Mouse (Mus musculus): ENCODE data around the gene Ablim1.

Gene Ablim1

DNA sequence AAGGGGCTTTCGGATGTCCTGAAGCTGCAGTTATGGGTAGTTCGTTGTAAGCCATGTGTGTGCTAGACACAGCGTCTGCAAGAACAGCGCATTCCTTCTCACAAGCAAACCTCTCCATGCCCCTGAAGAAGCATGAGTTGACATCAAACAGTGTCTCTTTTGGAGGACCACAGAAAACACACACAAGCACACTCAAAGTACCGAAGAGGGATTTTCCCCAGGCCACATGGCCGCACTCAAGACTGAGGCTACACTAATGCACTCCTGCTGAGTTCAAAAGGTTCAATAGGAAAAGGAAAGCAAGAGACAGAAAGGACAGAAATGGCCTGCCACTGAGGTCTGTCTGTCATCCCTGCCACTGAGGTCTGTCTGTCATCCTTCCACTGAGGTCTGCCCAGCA, 209.6 kb downstream of the Ablim1 start:
- no peak for DNase-seq (ENCODE audit: extremely low read depth, low read depth)

DNA sequence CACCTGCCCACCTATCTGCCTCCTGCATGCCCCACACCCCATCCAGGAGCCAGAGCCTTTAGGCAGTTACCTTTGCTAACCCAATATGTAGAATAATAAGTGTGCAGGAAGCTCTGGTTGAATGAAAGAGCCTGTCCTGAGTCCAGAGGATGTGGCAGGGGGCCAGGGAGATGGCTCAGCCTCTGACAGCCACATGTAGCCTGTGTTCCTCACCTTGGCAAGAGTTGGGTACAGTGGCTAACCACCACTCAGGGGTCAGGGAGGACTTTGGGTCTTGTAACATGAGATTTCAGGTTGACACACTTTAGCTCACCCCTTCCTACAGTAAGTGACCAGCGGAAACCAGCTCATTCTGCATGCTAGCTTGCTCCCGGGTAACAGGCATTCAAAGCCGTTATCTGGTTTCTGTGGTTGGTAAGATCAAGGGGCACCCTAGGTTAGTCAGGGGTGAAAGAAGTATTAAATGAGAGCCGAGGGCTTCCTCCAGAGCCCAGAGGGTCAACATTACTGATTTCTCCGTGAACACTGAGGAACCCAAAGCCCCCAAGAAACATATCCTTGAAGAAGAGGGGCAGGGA, 210.5 kb downstream of the Ablim1 start:
- no peak for DNase-seq (ENCODE audit: extremely low read depth, low read depth)

DNA sequence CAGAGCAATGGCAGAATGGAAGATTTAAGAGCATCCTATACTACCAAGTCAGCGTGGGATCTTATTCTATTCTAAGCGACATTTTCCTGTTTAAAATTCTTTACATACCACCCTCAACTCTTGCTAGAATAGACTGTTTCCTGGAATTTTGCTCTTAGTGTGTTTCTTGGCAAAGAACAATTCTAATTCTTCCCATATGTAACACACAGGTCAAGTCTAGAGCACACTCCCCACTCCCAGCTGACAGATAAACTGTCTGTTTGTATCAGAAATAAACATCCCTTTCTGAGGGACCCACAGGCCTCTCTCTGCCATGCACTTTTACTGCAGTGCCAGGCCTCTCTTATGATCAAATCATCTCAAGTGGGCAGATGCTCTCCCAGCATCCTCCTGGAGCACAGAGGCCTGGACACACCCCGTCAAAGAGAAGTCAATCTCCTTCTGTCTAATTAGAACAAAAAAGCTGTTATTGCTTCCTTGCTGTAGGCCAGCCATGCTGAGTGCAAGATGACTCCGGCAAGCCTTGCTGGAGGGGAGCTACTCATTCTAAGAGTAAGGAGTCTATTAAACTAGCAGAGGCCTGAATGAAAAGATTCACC, 211.3 kb downstream of the Ablim1 start:
- DNase-seq (ENCODE audit: extremely low read depth, low read depth), result no peak

DNA sequence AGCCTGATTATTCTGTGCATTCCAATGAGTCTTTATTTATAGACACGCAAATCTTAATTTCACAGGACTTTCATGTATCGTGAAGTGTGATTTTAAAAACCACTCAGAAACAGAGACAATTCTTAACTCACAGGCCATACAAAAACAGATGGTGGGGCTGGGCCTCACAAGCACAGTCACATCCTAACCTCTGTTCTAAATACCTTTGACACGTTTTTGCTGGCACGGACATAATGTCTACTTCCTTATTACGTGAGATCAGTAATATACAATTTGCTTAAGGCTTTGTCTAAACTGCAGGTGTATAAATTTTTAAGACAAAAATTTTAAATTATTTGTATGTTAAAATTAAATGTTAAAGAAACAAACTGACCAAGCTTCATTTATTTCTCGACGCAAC, 212.7 kb downstream of the Ablim1 start:
- DNase-seq (ENCODE audit: extremely low read depth, low read depth), result no peak

DNA sequence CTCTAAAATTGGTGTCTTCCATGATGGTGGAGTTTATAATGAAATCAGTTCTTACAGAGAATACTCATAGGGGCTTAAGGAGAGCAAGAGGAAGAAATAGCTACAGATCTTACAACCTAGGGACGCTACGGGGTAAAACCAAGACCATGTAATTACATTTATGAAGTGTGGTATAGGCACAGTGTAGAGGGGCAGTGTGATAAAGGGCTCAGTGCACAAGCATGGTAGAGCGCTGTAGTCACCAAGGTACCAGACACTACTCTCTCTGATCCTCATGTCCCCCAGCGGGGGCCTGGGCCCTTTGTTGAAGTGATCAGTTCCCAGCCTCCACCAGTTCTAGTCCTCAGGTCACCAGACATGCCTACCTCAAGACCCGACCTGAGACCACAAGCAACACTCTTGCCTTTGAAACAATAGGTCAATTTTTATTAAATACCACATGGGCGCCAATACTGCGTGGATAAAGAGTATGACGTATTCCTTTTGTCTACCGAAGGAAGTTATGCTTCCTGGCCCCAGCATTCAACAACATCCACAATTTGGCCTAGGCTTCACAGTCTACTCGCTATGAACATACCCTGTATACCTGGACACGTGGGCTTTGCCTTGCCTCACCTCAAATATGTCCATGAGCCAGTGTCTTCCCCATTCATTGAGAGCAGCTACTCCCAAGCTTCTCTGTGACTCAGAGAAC, 213.8 kb downstream of the Ablim1 start:
- no peak for DNase-seq (ENCODE audit: extremely low read depth, low read depth)

DNA sequence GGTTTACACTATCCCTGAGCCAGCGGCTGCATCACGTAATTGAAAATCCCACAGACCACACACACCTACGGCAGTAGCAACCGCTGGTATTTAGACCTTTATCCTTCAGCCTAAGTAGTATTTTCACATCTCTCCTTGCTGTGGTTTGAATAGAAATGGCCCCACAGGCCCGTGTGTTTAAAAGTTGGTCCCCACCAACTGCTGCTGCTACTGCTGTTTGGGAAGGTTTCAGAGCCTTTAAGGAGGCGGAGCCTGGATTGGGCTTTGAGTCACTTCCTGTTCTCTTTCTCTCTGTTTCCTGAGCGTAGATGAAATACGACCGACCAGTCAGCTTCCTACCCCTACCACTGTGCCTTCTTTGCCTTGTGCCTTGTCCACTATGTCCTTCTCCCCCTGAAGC, 214.7 kb downstream of the Ablim1 start:
- DNase-seq (ENCODE audit: extremely low read depth, low read depth), result no peak

DNA sequence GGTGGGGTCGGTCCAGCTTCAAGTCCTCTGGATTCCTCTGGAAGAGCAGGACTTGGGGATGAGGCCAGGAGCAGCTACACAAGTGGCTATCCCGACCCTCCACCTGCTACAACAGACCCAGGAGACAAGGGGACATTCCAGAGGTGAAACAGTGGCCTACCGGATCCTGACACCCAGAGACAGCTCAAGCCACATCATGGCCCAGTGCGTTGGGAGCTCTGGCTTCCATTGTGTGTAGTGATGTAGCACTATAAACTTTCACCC, 215.7 kb downstream of the Ablim1 start:
- no peak for DNase-seq (ENCODE audit: extremely low read depth, low read depth)

DNA sequence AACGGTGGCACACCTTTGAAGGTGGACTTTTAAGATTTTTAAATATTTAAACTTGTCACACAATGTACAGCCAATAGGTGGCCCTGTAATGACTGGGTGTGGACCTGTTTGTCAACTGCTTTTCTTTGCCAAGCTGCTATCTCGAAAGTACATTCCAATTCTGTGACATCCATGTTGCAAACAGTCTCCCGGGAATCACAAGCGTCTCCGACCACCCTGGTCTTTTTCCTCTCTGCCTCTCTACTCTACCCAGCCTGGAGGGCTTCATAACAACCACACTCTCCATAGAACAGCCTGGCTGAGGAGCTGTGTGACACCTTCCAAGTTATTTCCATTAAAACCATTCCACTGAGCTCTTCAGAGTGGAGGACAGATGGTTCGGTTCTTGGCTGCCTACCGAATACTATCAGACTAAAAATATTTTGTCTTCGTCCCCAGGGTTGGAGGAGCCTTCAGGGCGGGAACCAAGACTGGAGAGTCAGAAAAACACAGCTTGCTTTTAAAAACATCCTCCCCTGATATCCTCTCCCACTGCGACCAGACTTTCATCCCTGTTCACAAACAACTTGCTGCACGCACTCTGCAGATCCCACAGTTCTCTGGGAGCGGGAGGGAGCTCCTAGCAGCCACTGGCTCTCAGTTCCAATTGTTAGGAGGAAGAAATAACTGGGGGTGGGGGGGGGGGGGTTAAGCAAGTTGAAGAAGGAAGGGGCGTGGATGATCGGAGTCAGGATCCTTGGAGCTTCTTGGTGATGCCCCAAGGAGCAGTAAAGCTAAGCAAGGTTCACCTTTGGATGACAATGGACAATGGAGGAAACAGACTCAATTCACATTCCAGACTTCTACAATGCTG, 216.3 kb downstream of the Ablim1 start:
- no peak for DNase-seq (ENCODE audit: extremely low read depth, low read depth)

DNA sequence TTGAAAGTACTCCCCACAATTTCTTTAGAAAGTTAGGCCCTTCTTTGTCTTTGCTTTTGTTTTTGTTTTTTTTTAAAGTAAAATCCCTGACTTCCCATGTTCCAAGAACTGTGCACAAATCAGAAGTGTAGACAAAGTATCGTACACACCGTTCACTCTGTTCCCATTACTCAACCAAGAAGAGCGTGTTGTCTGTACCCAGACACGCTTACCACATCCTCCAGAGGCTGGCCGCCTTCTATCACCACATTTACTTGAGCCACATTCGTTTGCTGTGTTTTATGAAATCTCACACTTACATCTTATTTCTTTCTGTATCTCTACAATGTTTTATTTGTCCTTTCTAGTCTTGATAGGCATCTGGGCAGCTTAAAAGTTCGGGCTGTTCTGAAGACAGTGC, 219.4 kb downstream of the Ablim1 start:
- no peak for DNase-seq (ENCODE audit: extremely low read depth, low read depth)

DNA sequence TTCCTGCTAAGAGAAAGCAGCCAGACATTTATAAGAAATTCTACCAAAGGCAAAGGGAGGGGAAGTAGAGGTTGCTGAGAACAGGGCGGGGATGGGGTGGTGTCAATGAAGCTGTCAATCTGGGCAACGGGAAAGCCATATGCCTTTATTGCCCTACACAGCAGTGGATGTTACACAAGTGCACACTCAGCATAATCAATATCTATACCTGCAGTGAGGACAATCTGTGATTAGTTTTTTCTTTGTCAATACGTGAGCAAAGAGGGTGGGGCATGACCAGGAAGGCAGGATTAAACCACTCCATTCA, 221.1 kb downstream of the Ablim1 start:
- DNase-seq (ENCODE audit: extremely low read depth, low read depth), result no peak

DNA sequence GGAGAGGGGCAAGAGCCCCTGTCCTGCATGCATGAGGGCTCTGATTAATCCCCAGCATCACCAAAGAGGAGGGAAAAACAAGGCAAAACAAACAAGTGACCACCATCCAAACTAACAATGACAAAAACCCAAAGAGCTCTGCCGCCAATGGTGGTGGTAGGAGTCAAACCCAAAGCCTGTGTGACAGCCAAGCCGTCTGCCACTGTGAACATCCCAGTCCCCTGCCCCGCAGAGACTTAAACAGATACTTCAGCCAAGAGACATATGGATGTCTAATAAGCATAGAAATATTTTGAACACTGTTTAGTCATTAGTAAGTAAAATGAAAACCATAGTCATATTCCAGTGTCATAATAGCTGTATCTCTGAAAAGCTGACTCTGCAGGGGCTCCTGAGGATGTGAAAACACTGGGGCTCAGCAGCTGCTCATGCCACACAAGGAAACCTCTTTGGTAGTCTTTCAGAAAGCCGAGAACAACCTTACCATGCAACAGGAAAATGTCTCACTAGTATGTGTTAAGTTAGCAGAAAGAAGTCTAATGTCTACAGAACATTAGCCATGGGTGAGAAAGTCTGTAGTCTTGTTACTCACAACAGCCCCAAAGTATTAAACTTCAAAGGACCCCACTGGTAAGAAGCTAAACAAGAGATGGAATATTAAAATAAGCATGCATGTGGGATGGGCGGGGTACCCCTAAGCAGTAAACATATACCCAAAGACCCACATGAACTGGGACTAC, 221.6 kb downstream of the Ablim1 start:
- no peak for DNase-seq (ENCODE audit: extremely low read depth, low read depth)

DNA sequence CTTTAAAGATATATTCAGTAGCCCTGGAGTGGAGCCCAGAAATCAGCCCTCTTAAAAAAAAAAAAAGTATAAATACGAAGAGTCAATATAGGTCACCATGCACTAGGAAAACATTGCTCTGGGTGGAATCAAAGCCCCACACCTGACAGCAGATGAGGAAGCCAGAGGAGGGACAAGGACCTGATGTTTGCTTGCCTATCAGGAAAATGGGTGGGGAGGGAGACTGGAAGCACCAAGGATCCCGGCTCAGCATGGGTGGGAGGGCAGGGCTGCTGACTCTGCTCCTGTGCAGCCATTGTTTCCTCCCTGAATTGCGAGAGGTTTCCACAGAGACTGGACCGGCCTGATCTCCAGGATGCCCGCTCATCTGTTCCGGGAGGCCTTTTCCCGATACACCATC, 223.4 kb downstream of the Ablim1 start:
- no peak for DNase-seq (ENCODE audit: extremely low read depth, low read depth)

DNA sequence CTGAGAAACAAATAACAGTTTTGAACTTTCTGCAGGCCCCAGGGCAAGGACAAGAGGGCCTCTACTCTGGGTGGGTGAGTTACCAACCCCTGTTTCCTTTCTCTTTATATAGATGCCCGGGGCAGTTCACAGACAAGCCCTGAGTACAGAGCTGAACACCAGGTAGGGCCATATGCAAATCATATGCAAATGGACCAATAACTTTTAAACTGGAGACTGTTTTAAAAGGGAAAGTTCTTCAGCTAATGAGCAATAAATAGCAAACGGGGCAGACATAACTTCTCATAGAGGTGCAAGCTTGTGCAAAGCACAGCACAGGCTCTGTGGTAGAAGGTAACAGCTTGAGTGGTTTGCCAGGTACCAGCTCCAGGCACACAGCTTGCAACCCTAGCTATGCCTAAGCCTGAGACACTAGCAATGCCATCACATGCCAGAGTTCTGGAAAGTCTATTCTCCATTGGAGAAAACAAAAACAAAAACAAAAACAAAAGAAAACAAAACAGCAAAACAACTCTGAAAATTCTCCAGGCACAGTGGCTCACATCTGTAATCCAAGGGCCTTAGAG, 225.8 kb downstream of the Ablim1 start:
- no peak for DNase-seq (ENCODE audit: extremely low read depth, low read depth)

DNA sequence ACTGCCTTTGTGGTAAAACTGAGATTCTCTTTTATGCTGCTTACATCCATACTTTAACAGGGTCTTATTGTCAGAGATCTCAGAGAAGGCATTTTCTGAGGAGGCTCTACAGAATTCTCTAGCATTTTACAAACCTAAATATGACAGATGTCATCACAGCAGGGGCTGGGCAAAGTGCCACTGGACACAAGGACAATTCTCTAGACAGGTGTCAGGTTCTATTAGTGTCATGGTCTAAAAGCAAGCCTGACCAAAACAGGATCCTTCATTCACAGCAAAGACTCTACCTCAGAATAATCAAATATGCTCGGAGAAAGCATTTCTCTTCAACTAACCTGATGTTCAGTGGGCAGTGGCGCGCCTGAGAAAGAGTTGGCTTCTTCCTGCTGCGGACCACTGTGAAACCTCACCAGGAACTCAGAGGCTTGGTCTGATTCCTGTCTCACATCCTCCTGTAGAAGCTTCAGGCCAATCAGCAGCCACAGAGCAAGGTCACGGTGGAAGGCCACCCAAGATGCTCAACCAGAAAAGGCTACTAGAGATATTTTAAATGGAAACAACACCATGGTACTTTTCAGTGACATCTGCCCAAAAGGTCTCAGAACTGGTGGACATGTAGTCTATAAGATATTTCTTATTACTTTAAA, 230.1 kb downstream of the Ablim1 start:
- no peak for DNase-seq (ENCODE audit: extremely low read depth, low read depth)

DNA sequence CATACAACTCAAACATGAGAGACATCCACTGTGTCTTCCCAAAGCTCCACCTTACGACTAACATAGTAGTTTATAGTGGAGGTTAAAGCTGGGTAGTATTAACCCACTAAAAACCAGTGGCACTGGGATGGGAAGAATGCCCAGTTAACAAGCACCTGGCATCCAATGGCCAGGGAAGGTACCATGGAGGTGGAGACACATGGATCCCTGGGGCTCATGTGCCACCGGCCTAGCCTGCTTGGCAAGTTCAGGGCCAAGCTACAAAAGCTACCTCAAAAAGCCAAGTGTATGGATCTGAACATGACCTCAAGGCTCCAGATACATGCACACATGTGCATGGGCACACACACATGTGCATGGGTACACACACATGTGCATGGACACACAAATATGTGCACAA, 230.8 kb downstream of the Ablim1 start:
- no peak for DNase-seq (ENCODE audit: extremely low read depth, low read depth)

DNA sequence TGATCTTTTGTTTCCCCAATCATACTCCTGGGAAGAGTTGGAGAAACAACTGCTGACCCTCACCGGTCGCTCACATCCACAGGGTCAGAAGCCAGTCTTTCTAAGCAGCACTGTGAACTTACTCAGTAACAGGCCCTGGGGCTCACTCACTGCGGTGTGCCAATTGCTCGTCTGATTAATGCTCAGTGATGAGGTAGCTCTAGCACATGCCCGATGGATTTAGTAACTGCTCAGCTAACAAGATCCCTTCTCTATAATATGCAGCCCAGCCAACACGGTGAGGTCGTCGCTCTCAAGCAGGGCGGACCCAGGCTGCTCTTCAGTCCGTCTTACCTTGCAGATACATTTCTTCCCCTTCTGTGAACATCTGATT, 231.6 kb downstream of the Ablim1 start:
- DNase-seq (ENCODE audit: extremely low read depth, low read depth), result no peak

DNA sequence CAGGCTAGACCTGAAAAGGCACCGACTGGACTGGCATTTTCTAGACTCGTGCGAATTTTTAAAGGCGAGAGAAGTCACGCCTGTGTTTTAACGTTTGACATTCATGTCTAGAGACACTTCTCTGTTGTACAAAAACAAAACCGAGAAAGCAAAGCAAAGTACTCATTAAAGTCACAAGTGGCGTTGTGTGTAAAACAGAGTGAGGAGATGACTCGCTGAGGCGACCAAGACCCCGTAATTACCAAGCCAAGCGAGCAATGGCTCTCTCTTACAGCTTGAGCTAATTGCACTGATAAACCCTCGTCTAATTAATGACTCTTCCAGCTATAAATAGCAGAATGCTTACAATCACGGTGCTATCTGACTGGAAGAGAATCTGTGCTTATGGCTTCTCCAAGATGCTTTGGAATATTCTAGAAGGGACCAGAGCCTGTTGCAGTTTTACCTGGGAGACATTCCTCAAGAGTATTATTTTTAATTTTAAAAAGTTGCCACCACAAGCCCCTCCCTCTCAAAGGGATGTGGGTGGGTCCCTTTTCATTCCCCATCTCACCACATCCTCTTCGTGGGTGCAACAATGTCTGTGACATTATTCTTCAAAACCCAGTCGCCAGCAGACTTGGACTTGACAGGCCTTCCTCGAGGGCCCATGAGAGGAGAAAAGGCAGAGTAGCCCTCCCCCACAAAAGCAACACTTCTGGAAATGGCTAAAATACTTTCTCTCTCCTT, 232.1 kb downstream of the Ablim1 start:
- DNase-seq (ENCODE audit: extremely low read depth, low read depth), result no peak

DNA sequence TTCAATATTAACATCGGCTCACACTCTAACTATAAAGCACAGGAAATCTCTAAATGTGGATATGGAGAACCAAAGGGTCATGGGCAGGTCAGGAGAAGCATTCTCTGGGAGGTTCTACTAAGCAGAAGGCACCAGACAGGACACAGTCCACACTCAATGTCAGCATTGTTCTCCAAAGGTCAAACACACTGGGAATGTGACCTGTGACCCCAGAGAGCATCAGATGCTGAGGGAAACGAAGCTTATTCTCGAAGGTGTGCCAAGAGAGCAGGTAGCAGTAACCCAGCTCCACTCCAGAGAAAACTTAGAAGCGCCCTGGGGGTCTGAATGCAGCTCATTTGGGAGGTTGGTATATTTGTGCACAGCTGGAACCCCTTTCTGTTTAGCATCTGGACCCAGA, 233.2 kb downstream of the Ablim1 start:
- DNase-seq (ENCODE audit: extremely low read depth, low read depth), result no peak

DNA sequence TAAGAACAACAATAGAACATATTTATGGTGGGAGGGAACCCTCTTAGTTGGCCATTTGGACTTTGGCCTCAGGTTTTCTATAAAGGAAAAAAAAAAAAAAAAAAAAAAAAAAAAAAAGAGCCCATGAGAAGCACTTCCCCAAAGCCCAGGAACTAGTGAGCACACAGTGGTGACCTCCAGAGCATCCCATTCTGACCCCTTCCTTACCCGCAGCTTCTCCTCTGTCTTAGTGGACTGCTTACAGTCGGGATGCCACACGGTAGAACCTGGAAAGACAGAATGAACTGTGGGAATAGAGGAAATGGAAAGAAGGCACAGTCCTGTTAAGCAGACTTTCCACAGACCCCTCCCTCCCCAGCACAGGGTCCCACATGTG, 235.1 kb downstream of the Ablim1 start:
- DNase-seq (ENCODE audit: extremely low read depth, low read depth), result no peak

DNA sequence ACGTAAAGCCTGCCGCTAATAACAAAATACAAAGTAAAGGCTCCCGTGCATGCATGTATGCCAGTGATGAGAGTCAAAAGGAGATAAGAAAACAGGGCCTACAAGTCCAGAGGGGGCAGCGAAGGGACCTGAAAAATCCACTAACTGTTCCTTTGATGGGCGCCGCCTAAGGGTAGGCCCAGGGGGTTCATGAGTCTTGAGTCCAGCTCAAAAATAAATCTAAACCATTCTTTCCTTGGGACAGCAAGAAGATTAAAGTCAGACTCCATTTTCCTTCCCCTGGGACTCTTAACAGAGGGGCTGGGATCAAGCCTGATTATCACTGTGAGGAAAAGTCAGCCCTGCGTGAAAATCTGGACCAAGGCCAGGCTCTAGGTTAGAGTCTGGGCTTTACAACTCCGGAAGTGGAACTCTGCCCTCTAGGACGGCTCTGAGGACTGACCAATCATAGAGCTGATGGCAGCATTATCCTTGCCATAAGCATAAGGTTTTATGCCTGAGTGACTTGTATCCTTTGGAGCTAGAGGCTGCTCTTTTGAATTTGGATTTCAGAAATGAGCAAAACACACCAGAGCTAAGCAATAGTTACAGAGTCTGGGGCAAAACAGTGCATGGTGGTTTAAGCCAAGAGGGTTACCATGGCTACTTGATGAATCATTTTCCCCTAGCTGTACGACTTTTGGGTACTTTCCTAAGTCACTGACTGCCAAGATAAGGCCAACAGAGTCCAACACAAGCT, 235.7 kb downstream of the Ablim1 start:
- DNase-seq (ENCODE audit: extremely low read depth, low read depth), result no peak
